Mouse (Mus musculus) 3134 (cell line): ENCODE data around the gene Kmt2e.

Experiments used
- DNase-seq: peaks from one replicate; pipeline ENCODE4 v3.0.0-alpha.2; 2011; ENCODE audit warnings: low spot score; ENCODE audit not compliant: insufficient read length; ENCODE audit errors: extremely low read depth

Kmt2e gene

DNA sequence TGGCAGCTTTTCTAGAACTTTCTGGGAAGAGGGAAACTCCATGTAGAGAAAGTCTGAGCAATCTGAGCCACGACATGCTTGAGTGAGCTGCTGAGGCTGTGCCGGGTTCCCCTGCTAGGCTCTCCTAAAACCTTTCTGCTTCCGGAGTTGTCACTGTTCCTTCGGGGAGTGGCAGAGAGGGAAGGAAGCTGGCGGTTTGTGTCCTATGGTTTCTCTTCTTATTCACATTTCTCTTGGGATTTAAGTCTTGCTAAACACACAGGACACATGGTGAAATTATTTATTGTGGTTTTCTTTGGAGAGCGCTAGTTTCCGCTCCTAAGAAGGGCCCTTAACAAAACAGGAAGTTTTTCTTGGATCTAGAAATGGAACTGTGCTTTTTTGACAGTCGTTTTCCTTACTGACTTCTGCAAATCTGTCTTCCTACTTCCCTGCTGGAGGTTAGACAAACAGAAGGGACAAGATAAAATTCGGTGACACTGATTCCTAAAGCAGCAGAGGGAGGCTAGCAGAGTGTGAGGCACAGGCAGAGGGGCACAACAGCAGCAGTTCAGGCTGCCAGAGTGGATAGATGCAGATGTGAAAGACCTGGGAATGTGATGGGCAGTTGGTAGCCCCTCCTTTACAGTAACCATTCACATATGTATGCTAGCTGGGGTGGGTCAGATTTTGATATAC is 24.1 kb upstream of the Kmt2e start:
- peak; percentile 77 for DNase-seq

DNA sequence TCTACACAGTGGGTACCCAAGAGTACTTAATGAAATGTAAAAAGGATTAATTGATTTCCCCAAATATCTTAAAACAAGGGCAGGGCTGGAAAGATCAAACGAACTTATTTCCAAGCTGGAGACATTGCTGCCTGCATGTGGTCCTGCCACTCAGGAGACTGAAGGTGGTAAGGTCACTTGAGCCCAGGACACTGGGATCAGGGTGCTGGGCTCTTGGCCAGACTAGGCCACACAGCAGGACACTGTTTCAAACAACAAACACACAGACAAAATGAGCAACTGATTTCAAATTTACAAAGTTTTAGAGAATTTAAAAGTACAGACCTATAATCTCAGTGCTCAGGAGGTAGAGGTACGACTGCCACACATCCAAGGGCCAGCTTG is 23.5 kb upstream of the Kmt2e start:
- DNase-seq = no peak

DNA sequence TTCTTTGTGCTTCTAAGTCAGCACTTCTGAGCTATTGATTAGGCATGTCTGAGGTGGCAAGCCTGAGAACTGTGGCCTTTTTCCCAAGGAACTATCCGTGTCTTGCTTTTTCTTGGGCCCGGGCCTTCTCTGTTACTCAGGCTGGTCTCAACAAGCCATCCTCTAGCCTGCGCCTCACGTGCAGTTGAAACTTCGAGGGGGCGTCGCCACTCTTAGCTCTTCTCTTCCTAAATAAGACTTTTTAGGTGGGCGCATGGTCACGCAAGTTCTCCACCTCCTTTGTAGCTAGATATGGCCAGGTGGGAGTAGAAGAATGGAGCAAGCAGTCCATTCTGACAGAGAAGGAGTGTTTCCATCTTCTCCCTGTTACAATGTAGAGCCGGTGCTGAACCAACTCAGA is 22.6 kb upstream of the Kmt2e start:
- no peak for DNase-seq

- DNase-seq = no peak
Observed at GRCm38 (mm10) chr5:23412247-23412948, 21.8 kb upstream of the Kmt2e start.

DNA sequence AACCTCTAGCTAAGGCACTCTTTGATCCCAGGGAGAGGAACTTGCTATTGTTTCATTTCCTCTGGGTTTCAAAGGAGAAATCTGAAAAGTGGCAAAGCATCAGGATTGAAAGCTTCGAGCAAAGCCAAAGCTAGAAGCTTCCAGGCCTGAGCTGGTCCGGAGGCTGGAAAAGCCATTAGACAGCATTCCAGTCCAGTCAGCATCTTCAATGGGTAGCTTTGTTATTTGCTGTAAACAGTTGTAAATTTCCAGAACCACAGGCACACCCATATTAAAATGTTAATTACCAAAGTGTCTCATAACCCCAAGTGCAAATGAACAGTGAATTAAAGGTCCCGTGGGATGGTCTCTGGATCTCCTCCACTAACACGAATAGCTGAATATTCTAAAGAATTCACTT is 21.2 kb upstream of the Kmt2e start:
- no peak for DNase-seq

DNA sequence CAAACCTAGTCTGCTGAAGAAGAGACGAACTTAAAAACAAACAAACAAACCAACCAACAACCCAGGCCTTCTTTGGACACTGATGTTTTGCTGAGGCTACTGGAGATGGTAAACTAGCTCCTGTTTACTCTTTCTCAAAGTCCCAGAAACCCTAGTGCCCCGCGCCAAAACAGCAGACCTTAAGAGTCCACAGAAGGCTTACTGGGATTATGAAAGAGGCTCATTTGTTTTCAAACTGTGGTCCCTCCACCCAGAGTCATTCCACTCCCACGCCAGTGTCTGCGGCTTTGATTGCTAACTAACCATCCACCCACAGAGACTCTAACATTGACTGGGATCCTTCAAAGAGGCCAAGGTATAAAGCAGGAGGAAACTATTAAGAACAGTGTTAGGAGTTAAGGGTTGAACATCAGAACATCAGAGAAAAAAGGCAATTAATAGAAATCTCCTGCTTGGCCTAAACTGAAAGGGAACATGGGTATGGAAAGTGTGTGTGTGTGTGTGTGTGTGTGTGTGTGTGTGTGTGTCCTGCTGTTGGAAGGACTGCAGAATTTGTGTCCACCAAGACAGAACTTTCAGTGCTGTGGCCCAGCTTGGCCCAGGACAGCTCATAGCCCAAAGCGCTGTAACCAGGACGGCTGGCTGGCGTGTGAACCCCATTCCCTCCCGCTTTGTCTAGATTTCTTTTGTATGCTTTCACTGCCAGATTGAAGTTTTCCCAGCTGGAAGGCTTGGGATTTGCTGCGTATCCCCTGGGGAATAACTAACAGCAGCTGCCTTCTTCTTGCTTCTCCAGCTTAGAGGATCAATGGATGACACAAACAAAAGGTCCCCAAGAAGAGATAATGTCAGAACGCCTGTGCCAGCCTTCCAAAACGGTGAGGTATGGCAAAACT is 20.4 kb upstream of the Kmt2e start:
- DNase-seq = peak; percentile 42

GRCm38 (mm10) chr5:23414490-23415126 is 19.6 kb upstream of the Kmt2e start:
- no peak for DNase-seq

DNA sequence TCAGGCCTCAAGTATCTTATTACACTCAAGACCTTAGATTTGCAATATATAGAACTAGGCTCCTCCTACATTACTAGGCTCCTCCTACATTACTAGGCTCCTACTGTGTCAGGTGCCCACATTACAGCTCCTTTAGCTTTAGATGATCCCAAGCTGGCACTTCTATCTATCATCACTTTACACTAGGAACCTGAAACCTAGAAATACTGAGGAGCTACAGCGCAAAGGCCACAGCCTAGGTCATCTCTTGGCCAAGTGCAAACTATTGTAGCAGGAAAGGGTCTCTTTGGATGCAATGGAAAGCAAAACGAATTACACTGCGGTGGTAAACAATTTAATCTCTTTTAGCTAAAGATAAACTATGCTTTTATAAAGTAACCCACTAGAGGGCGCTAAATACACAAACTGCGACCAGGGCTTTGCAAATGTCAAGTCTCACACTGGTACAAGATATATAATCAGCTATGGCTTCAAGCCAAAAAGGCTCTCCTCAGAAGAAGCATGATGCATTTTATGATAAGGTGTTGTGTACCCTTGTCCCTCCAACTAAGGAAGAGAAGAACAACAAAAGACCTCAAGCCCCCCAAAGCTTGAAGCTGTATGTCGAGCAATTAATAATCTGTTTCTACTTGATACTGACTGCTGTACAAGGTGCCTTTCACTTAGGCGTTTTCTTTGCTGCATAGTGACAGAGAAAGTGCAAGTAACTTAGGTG is 18.5 kb upstream of the Kmt2e start:
- peak; percentile 49 for DNase-seq

- peak; percentile 45 for DNase-seq
Observed at GRCm38 (mm10) chr5:23416286-23416643, 18.0 kb upstream of the Kmt2e start.

- no peak for DNase-seq
Observed at GRCm38 (mm10) chr5:23417716-23418115, 16.5 kb upstream of the Kmt2e start.

- peak; percentile 92 for DNase-seq
Observed at GRCm38 (mm10) chr5:23418147-23418781, 16.0 kb upstream of the Kmt2e start.

DNA sequence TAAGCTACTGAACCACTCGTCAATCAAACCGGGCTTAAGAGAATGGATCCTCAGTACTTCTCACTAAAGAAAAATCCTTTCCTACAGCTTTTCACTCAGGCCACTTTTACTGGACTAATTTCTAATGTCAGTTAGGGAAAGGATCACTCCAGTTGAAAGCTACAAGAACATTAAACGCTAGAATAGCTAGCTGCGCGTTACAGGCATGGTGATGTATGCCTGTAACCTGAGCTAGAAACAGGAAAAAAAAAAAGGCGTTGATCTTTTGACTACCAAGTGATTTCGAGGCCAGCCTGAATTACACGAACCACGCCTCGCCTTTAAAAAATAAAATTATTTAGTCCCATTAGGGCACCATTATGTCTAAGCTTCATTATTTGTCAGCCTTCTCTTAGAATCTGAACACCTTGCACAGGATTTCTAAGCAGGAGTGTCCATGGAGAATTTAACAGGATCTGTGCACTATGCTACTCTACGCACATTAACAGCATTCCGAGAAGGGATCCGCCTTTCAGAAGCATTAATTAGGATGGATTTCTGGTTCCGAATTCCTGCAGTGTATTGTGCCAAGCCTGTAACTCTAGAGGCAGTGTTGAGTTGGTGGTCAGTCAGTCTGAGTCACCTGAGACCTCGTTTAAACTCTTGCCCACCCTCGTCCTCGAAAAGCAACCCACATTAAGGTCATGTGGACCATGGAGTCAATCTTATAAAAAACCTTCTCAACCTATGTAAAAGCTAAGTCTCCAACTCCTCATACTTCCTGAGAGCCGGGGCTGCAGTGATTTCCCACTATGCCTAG is 15.2 kb upstream of the Kmt2e start:
- no peak for DNase-seq

DNA sequence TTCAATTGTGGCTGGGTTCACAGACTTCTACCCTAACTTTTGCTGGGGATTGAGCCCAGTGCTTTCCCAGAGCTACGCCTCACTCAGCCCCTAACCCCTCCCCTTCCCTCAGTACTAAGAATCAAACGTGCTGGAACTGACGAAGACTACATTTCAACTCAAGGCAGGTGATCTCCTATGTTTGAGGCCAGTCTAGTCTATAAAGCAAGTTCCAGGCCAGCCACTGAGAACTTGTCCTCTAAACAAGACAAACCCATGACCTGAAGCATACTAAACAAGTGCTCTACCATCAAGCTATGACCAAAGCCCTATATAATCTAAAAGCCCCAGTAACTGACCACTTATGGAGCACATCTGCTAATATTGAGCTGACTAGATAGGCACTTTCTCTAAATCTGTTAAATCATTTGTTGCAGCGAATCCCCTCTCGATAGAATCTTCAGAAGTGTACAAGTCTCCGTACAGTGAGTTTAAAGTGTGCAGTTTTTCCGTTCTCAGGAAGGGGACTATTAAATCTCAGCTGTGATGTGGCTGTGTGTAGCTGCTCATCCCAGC is 14.5 kb upstream of the Kmt2e start:
- no peak for DNase-seq

DNA sequence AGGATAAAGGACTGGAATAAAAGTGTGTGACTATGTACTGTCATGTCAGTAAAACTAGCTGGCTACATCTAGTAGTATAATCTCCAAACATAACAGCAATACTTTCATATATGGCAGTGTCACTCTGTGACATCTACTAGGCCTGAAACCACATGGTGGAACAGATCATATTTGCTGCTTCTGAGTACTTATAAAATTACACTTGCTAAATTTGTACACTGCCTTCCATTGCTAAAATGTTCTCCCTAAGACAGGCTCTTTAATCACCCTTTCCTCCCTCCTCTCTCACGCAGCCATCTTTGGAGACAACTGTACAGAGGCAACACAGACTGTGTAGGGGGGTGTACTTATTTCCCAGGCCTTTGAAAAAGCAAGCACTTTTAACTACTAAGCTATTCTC is 13.8 kb upstream of the Kmt2e start:
- no peak for DNase-seq

- no peak for DNase-seq
Observed at GRCm38 (mm10) chr5:23421440-23421839, 12.8 kb upstream of the Kmt2e start.

DNA sequence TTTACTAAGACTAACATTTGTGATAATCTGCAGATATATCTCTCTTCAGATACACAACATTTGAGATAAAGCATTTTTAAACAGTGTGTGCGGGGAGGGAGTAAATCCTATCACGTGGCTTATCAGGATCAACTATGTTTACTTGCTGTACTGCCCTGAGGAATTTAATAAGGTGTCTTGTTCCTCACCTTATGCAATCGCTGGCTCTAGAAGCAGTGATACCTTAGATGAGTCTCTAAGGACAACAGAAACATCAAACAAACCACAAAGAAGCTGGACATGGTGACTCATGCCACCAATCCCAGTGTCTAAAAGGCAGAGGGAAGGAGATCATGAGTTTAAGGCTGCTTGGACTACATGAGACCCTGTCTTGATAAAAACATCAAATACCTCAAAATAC is 11.2 kb upstream of the Kmt2e start:
- peak; percentile 44 for DNase-seq

GRCm38 (mm10) chr5:23427501-23427900 is 6.7 kb upstream of the Kmt2e start:
- no peak for DNase-seq

- DNase-seq = no peak
Observed at GRCm38 (mm10) chr5:23431070-23431864, 3.0 kb upstream of the Kmt2e start.
